Mouse (Mus musculus): Measurements from ENCODE around the gene Olfr11.

Olfr11 gene

DNA sequence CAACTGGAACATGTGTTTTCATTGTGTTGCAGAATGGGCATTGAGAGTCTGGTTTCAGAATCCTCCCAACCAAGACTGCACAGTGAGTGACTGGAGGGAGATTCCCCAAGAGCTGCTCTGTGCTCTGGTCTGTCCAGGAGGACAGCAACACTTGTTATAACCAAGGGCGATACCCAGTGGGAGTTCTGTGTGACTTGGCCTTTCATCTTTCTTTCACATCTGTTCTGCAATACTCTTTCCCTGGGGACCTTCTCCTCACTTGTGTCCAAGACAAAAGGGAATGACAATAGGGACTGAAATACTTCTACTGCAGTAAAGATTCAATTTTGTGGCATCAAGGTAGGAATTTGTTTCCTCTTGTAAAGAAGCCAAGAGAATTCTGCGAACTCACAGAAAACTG, at the start of gene Olfr11:
Gene Olfr11, minus strand, starts transcription at position 101 of the 400 bp plus-strand sequence.
- in situ Hi-C loops (cut with MboI; ENCODE audit: low sequenced_read_pairs), result no loop called here

- in situ Hi-C loops (cut with MboI; ENCODE audit: low sequenced_read_pairs), result no loop called here
These were observed 35.0 kb upstream of the Olfr11 start, which contains the start of gene Olfr1360 for GRCm38 (mm10) chr13:21677305-21677704. Olfr1360 (minus strand) TSS chr13:21677405.

DNA sequence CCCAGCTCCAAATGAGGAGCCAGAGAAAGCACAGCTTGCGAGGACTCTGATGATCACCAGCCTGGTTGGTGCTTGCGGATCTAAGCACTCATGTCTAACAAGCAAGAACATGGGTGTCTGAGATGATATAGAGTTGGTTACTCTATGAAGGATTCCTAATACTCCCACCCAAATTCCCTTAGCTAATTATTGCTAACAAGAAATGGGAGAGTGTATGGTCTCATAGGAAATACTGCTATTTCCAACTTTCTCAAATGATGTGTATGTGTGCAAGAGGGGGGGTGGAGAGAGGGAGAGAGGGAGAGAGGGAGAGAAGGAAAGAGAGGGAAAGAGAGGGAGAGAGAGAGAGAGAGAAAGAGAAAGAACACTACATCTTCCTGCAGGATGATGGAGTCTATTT, 21.0 kb upstream of the Olfr11 start, which contains the start of gene Olfr1361:
Gene Olfr1361, minus strand, starts transcription at position 101 of the 400 bp plus-strand sequence.
- in situ Hi-C loops (cut with MboI; ENCODE audit: low sequenced_read_pairs), result no loop called here

GRCm38 (mm10) chr13:21613922-21614321, 28.4 kb downstream of the Olfr11 start, which contains the start of gene Olfr1362:
Olfr1362 (minus strand) TSS chr13:21614022.
- in situ Hi-C loops (cut with MboI; ENCODE audit: low sequenced_read_pairs), result no loop called here

GRCm38 (mm10) chr13:21591618-21592017, 50.7 kb downstream of the Olfr11 start:
- in situ Hi-C loops (cut with MboI; ENCODE audit: low sequenced_read_pairs), result no loop called here

Measured in CH12F3 (cell line).